8 mouse cellular contexts compared by ENCODE assay signal in the genomic region with DNA sequence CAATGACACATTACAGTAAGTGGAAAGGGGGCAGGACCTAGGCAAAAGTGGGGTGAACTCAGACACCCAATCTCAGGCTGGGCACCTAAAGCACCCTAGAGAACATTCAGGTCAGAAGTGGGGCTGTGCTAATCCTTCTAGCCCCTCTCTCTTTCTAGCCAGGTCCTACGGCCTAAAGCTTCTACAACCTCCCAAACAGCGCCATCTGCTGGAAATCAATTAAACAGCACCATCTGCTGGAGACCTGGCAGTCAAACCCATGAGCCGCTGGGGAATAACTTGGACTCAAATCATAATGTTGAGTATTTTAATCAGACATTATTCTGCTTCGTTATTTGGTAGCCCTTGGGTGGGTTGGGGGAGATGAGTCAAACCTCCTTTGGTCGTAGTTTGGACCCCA.
A peak's percentile ranks its signal among the peaks of the same experiment; 100 is the strongest.
DNase-seq lines count a peak whose midpoint lies in the region; ATAC-seq and TF ChIP-seq lines count a peak whose summit lies in the region.

No protein-coding gene starts in this region.

- ATAC-seq in heart, postnatal 0 days (ENCODE audit: insufficient read depth, low read depth), result no peak
- peak; percentile 49; the same call in 1 of the 2 replicates for ATAC-seq in megakaryocyte, adult 5-6 weeks (ENCODE audit: poor library complexity, severe bottlenecking)

- no peak overlapping the region for H3K27ac ChIP-seq in heart, postnatal 0 days (ENCODE audit: low read depth)

- no peaks in the 10 kb centered on the region for H3K9me3 ChIP-seq in heart, postnatal 0 days (replicated peaks; ENCODE audit: control insufficient read depth, low read length)

- DNase-seq in heart, postnatal 0 days (ENCODE audit: low spot score), result no peak
- no peak for DNase-seq in heart, adult 8-10 months (ENCODE audit: low spot score)
- peak; percentile 18 to 67 for DNase-seq in spleen, postnatal 4 days (ENCODE audit: low spot score in 2 of 2)
- no peak for DNase-seq in spleen, postnatal 36 days (ENCODE audit: low spot score in 2 of 2)
- peak; percentile 27 for DNase-seq in c-Kit-positive CD71-positive TER-119-positive erythroid progenitor cells, embryonic 14.5 days (ENCODE audit: low spot score)
- DNase-seq in kidney, postnatal 10 days, result peak; percentile 75
- DNase-seq in yolk sac, embryonic 10.5 days (ENCODE audit: low spot score), result no peak

- H3K4me2 ChIP-seq in heart, postnatal 0 days (ENCODE audit: low read depth, low read length), result no peak overlapping the region

- H3K27me3 ChIP-seq in heart, postnatal 0 days (ENCODE audit: control insufficient read depth, insufficient read depth, low read length), result no peaks in the 10 kb centered on the region

- no peak overlapping the region for H3K4me3 ChIP-seq in heart, postnatal 0 days (ENCODE audit: low read depth, low read length)

- H3K4me1 ChIP-seq in heart, postnatal 0 days (ENCODE audit: control insufficient read depth, insufficient read depth), result no peaks in the 10 kb centered on the region; the same call in none of the 2 replicates

- no peak overlapping the region for H3K9ac ChIP-seq in heart, postnatal 0 days (replicated peaks; ENCODE audit: low read depth, low read length)

- no peaks in the 10 kb centered on the region for H3K36me3 ChIP-seq in heart, postnatal 0 days (replicated peaks; ENCODE audit: control insufficient read depth, insufficient read depth, low read length)

- peak; percentile 67 for TF ChIP-seq CTCF in heart, postnatal 0 days (IDR thresholded peaks at IDR 0.05; ENCODE audit: low read depth)

- no peak for TF ChIP-seq EP300 in heart, postnatal 0 days (IDR thresholded peaks at IDR 0.05; ENCODE audit: low read depth)

- WGBS in heart, postnatal 0 days, result 22% methylated on average over 5 of the region's 5 CpGs

Comparison
In these comparisons a context has a peak if more than half of its experiments do, and no peak if none do; other contexts are left out.
1. DNase-seq: peak in spleen, postnatal 4 days (2 of 2), c-Kit-positive CD71-positive TER-119-positive erythroid progenitor cells, embryonic 14.5 days (single experiment) and kidney, postnatal 10 days (single experiment); none in heart, postnatal 0 days (single experiment), heart, adult 8-10 months (single experiment), spleen, postnatal 36 days (0 of 2) and yolk sac, embryonic 10.5 days (single experiment).